Mouse (Mus musculus): ENCODE measurements at regions not wholly inside any gene's neighbourhood (a gene's known extent, or its start where the extent isn't known, plus 50 kb on each side); places are given as distances from the start of the nearest gene placed in this dataset.

DNA sequence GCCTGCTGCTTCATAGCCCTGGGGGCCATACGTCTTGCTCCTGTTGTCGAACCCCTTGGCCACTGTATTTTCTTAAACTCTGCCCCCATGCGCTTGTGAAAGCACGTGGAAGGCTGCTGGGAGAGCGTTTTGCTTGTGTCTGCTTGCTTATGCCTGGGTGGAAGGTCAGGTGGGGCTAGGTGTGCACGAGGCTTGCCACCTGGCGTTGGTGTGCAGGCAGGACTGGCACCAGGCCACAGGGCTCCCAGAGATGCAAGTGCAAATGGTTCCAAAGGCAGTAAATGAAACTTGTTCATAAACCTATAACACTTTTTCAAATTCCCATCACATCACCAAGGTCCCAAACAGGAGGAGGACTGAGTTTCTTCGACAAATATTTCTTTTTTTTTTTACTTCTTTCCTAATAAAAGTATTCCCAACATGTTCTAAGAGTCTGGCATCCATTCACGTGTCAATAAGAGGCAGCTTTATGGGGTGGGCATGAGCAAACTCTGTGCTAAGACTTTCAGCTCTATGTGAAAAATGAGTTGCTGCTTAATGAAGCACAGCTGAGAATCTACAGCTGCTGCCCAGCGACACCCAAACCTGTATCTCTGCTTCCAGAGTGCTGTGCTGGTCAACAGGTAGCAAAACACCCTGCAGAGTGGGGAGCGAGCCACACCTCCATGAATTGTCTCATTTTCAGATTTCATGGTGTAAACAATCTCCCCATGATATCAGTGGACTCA, 116.0 kb upstream of the Gmds start:
- TF ChIP-seq CTCF (IDR thresholded peaks at IDR 0.05; ENCODE audit: low read depth) (no peak), EP300 (optimal IDR thresholded peaks at IDR 0.05) (no peak)

Data from stomach, postnatal 0 days (tissue).